Mouse (Mus musculus): ENCODE results near the gene Gm10490. TPM values are rescaled to one million over a fixed set of nuclear protein-coding genes. Genes with fewer than 3 reads are reported as not detected.
"Not testable (repeated sequence)": the region's sequence is repeated elsewhere in the genome, so short reads cannot be mapped to it uniquely, and the experiment has no call there.

Gm10490 gene
- total RNA-seq, 1 experiment from 2014 or later = 1.2 TPM

DNA sequence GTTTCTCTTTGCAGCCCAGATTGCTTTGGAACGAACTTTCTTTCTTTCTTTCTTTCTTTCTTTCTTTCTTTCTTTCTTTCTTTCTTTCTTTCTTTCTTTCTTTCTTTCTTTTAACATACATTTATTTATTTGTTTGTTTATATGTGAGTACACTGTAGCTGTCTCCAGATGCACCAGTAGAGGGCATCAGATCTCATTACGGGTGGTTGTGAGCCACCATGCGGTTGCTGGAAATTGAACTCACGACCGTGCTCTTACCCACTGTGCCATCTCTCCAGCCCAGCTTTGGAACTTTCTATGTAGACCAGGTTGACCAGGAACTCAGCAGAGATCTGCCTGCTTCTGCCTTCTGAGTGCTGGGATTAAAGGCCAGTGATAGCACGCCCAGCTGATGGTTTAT is 8.6 kb downstream of the Gm10490 start:
- ATAC-seq (replicated peaks in 1 of 2; ENCODE audit: insufficient read depth in 1 of 2, low FRiP score in 2 of 2, low TSS enrichment in 1 of 2, low read depth in 1 of 2, poor library complexity in 2 of 2, severe bottlenecking in 2 of 2) = not testable (repeated sequence)

DNA sequence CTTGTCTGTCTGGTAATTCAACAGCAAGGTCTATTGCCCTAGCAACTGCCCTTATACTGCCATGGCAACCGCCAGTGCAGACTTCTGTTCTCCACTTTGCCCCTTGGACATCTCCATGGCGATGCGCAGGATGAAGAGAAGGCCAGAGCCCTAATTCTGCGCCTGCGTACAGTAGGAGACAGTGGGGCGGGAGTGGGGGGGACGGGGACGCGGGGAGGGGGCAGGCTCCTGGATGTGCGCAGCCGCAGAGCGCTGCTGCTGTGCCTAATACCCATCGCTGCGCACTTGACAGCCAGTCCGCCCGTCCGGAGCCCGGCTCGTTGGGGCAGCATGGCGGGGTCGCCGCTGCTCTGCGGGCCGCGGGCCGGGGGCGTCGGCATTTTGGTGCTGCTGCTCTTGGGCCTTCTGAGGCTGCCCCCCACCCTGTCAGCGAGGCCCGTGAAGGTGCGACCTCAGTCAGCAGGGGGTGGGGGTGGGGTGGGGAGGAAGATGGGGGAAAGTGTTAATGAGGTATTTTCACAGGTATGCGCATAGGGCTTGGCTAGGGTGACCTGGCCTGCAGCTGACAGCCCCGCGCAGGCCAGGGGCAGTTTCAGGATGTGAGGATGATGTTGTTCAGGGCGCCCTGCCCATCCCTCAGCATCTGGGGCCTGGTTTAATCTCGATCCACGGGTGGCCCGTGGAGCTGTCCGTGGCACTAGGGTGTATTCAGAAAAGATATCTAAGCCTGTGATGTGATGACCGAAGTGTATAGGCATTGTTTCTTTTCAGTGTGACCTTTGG is 10.4 kb downstream of the Gm10490 start, which contains the start of gene Pcsk1n:
Gene Pcsk1n (plus strand): TSS at position 222 of the 783 bp plus-strand sequence.
- ATAC-seq (replicated peaks in 1 of 2; ENCODE audit: insufficient read depth in 1 of 2, low FRiP score in 2 of 2, low TSS enrichment in 1 of 2, low read depth in 1 of 2, poor library complexity in 2 of 2, severe bottlenecking in 2 of 2) = no peak

- no peak for ATAC-seq (replicated peaks in 1 of 2; ENCODE audit: insufficient read depth in 1 of 2, low FRiP score in 2 of 2, low TSS enrichment in 1 of 2, low read depth in 1 of 2, poor library complexity in 2 of 2, severe bottlenecking in 2 of 2)
Measured at GRCm38 (mm10) chrX:7922032-7922431, 12.7 kb downstream of the Gm10490 start.

DNA sequence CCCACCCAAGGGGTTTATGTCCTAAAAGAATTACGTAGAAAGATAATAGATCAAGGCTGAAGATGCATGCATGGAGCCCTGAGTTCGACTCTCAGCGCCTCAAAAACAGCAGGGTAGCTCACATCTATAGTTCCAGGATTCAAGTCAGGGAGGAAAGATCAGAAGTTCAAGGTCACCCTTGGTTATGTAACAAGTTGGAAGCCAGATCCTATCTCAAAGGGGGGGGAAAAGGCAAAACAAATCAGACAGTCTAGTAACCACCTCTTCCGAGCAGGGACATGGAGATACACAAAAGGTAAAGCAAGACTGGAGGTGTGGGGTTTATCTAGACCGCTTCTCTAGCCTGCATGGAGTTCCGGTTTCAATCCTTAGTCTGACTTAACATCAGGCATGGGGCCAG is 16.9 kb downstream of the Gm10490 start:
- ATAC-seq (replicated peaks in 1 of 2; ENCODE audit: insufficient read depth in 1 of 2, low FRiP score in 2 of 2, low TSS enrichment in 1 of 2, low read depth in 1 of 2, poor library complexity in 2 of 2, severe bottlenecking in 2 of 2) = no peak

GRCm38 (mm10) chrX:7927116-7927515 is 17.8 kb downstream of the Gm10490 start:
- no peak for ATAC-seq (replicated peaks in 1 of 2; ENCODE audit: insufficient read depth in 1 of 2, low FRiP score in 2 of 2, low TSS enrichment in 1 of 2, low read depth in 1 of 2, poor library complexity in 2 of 2, severe bottlenecking in 2 of 2)

DNA sequence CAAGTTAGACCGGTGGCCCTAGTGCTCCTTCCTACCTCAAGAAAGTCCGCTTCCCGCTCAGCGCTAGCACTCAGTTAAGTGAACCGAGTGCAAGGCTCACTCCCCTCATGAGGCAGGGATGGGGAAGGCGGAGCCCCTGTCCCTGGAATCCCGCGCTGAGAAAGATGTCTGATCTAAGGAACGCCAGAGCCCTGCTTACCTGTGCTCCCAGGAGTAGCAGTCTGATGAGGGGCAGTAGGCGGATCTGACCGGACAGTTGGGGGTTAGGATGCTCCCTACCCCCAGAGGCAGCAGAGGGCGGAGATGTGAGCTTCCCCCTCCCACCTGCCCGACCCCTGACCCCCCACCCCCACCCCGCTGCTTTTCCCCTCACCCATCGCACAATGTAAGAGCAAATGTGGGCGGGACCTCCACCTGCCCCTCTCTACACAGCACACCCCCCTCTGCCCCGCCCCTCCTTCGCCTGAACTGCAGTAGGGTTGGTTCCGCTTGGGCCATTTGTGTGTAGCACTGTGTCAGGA is 19.0 kb downstream of the Gm10490 start, which contains the start of gene Eras:
Gene Eras (minus strand): TSS at position 338 of the 521 bp plus-strand sequence.
- ATAC-seq (replicated peaks in 1 of 2; ENCODE audit: insufficient read depth in 1 of 2, low FRiP score in 2 of 2, low TSS enrichment in 1 of 2, low read depth in 1 of 2, poor library complexity in 2 of 2, severe bottlenecking in 2 of 2) = no peak

DNA sequence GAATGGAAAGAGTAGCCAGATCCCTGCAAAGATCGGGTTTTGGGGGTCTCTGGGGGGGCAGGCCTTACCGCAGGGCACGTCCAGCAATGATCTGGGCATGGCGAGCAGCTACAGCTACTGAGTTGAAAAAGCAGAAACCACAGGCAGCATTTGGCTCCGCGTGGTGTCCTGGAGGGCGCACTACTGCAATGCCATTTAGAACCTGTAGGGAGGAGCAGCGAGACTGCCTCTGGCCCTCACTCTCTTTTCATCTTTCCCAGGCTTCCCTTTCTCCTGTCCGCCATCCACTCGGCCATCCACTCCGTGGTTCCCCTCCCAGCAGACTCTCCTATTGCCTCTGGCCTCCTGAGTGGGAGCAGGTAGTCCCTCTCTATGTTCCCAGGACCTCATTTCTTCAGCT is 27.5 kb downstream of the Gm10490 start:
- ATAC-seq (replicated peaks in 1 of 2; ENCODE audit: insufficient read depth in 1 of 2, low FRiP score in 2 of 2, low TSS enrichment in 1 of 2, low read depth in 1 of 2, poor library complexity in 2 of 2, severe bottlenecking in 2 of 2) = peak; percentile 32 to 56; a peak in 1 of 4 replicates

GRCm38 (mm10) chrX:7937667-7938066 is 28.3 kb downstream of the Gm10490 start:
- no peak for ATAC-seq (replicated peaks in 1 of 2; ENCODE audit: insufficient read depth in 1 of 2, low FRiP score in 2 of 2, low TSS enrichment in 1 of 2, low read depth in 1 of 2, poor library complexity in 2 of 2, severe bottlenecking in 2 of 2)

- ATAC-seq (replicated peaks in 1 of 2; ENCODE audit: insufficient read depth in 1 of 2, low FRiP score in 2 of 2, low TSS enrichment in 1 of 2, low read depth in 1 of 2, poor library complexity in 2 of 2, severe bottlenecking in 2 of 2) = no peak
Measured at GRCm38 (mm10) chrX:7945618-7946017, 36.3 kb downstream of the Gm10490 start.

DNA sequence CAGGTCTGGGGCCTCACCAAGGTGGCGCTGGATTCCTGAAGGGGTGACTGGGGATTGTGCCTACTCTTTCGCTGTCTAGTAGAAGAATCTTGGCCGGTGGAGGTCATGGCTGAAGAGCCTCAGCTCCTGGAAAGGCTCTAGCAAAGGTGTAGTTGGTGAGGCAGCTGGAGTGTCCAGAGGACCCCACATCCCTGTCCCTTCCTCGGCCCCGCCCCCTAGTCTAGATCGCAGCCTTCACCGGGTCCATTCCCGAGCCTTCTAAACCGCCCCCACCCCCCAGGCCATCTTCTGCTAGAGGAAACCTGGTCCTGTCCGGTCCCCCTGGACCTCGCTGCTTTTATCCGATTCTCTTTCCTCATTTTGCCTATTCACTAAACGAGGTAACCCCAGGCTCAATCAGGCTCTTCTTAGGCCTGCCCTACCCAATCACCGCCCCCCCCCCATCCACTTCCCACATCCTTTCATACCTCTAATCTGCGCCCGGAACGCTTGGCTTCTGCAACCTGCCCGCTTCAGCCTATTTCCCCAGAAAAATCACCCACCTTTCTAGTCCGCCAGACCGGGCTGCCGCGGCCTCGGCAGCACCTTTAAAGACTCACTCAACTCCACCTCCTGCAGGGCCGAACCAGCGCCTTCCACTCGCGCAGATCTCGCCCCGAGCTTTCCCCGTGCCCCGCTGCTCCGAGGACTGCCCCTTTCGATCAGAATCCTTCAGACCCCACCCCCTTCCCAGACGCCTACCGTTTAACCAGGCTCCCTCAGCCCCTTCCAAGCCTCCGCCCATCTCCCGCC is 38.0 kb downstream of the Gm10490 start, which contains the start of gene Hdac6:
Gene Hdac6 (minus strand): TSS at position 782 of the 792 bp plus-strand sequence.
- no peak for ATAC-seq (replicated peaks in 1 of 2; ENCODE audit: insufficient read depth in 1 of 2, low FRiP score in 2 of 2, low TSS enrichment in 1 of 2, low read depth in 1 of 2, poor library complexity in 2 of 2, severe bottlenecking in 2 of 2)

- peak; percentile 99 for ATAC-seq (replicated peaks in 1 of 2; ENCODE audit: insufficient read depth in 1 of 2, low FRiP score in 2 of 2, low TSS enrichment in 1 of 2, low read depth in 1 of 2, poor library complexity in 2 of 2, severe bottlenecking in 2 of 2)
Measured at GRCm38 (mm10) chrX:7947900-7948492, 38.7 kb downstream of the Gm10490 start.

DNA sequence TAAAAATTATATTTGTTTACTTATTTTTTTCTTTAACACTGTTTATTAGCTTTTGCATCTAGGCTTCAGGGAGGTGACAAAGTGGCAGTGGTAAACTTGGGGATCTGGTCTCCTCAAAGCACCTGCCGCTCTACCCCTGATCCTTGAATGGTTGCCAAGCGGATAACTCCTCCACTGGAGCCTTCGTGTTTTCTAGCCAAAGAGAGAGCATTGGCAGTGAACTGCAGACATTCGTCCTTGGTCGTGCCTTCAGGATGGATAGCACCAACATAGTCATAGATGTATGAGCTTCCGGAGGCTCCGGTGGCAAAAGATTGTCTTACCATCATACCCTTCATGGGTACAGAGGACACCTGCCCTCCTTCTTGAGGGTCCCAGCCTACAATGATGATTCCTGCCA is 40.7 kb downstream of the Gm10490 start:
- no peak for ATAC-seq (replicated peaks in 1 of 2; ENCODE audit: insufficient read depth in 1 of 2, low FRiP score in 2 of 2, low TSS enrichment in 1 of 2, low read depth in 1 of 2, poor library complexity in 2 of 2, severe bottlenecking in 2 of 2)

DNA sequence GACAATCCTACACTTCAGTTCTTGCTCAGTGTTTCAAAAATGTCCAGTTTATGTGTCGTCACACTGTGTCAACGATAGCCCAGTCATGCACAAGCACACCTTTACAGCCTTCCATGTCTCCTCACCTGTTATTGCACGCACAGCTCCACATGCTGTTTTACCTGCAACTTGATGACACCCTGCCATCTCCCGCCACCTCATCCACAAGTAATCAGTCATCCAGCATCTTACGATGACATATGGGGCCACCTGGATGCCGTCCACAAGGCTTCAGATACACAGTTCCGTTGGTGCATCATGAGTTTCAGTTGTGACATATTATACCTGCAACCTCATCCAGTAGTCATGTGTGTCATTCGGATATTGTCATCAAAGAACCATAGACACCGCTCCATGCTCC is 49.5 kb downstream of the Gm10490 start:
- no peak for ATAC-seq (replicated peaks in 1 of 2; ENCODE audit: insufficient read depth in 1 of 2, low FRiP score in 2 of 2, low TSS enrichment in 1 of 2, low read depth in 1 of 2, poor library complexity in 2 of 2, severe bottlenecking in 2 of 2)

Other genes starting within 250 kb of the Gm10490 start
- 79.7 and 95.8 TPM in 2 replicates for gene Plp2, start 238.2 kb upstream of the Gm10490 start, total RNA-seq (2017)
- gene Magix, start 228.3 kb upstream of the Gm10490 start, total RNA-seq (2017) = 0.40 and 0.75 TPM in 2 replicates
- gene Gpkow, start 212.4 kb upstream of the Gm10490 start, total RNA-seq (2017) = 20.3 and 25.5 TPM in 2 replicates
- 31.2 and 46.8 TPM in 2 replicates for gene Wdr45, start 195.2 kb upstream of the Gm10490 start, total RNA-seq (2017)
- not detected in 2 replicates for gene Gm45208, start 187.3 kb upstream of the Gm10490 start, total RNA-seq (2017)
- 7.0 and 7.1 TPM in 2 replicates for gene Praf2, start 181.1 kb upstream of the Gm10490 start, total RNA-seq (2017)
- 1.8 and 2.1 TPM in 2 replicates for gene Ccdc120, start 158.6 kb upstream of the Gm10490 start, total RNA-seq (2017)
- 9.6 and 12.4 TPM in 2 replicates for gene Tfe3, start 147.0 kb upstream of the Gm10490 start, total RNA-seq (2017)
- gene Gripap1, start 119.8 kb upstream of the Gm10490 start, total RNA-seq (2017) = 48.4 TPM in 2 replicates
- 0.63 and 2.1 TPM in 2 replicates for gene Kcnd1, start 87.3 kb upstream of the Gm10490 start, total RNA-seq (2017)
- gene Otud5, start 68.2 kb upstream of the Gm10490 start, total RNA-seq (2017) = 73.7 and 89.4 TPM in 2 replicates
- gene Pim2, start 31.3 kb upstream of the Gm10490 start, total RNA-seq (2017) = 3.1 and 7.8 TPM in 2 replicates
- 17.2 and 25.7 TPM in 2 replicates for gene Slc35a2, start 25.5 kb upstream of the Gm10490 start, total RNA-seq (2017)
- gene Pqbp1, start 10.3 kb upstream of the Gm10490 start, total RNA-seq (2017) = 167 and 186 TPM in 2 replicates
- gene Timm17b, start 10.2 kb upstream of the Gm10490 start, total RNA-seq (2017) = 39.3 and 51.9 TPM in 2 replicates
- not detected in 2 replicates for gene Gm10491, start 1.7 kb upstream of the Gm10490 start, total RNA-seq (2017)
- gene Pcsk1n, start 10.3 kb downstream of the Gm10490 start, total RNA-seq (2017) = not detected in 2 replicates
- not detected in 2 replicates for gene Eras, start 19.1 kb downstream of the Gm10490 start, total RNA-seq (2017)
- 10.0 and 32.9 TPM in 2 replicates for gene Hdac6, start 38.3 kb downstream of the Gm10490 start, total RNA-seq (2017)
- 8.6 and 19.1 TPM in 2 replicates for gene Gata1, start 68.5 kb downstream of the Gm10490 start, total RNA-seq (2017)
- not detected in 2 replicates for gene Glod5, start 109.0 kb downstream of the Gm10490 start, total RNA-seq (2017)
- gene Suv39h1, start 165.2 kb downstream of the Gm10490 start, total RNA-seq (2017) = 51.2 and 65.4 TPM in 2 replicates
- 97.1 and 98.4 TPM in 2 replicates for gene Was, start 181.0 kb downstream of the Gm10490 start, total RNA-seq (2017)
- gene Wdr13, start 223.3 kb downstream of the Gm10490 start, total RNA-seq (2017) = 41.6 and 44.4 TPM in 2 replicates
- gene Rbm3, start 236.3 kb downstream of the Gm10490 start, total RNA-seq (2017) = 1,086 and 1,580 TPM in 2 replicates

Measured in hematopoietic stem cell, adult 5-6 weeks (primary cell).